Mouse (Mus musculus) liver, embryonic 14.5 days (tissue): ENCODE results near the gene Kifap3.

Experiments used
- CTCF ChIP-seq: IDR thresholded peaks from 2 replicates; pipeline ENCODE4 v1.5.1; 2016; ENCODE audit warnings: antibody characterized with exemption, low read depth, control low read depth
- EP300 ChIP-seq: IDR thresholded peaks from 2 replicates; pipeline ENCODE4 v1.6.1; 2016; ENCODE audit warnings: antibody characterized with exemption, low read depth

DNA sequence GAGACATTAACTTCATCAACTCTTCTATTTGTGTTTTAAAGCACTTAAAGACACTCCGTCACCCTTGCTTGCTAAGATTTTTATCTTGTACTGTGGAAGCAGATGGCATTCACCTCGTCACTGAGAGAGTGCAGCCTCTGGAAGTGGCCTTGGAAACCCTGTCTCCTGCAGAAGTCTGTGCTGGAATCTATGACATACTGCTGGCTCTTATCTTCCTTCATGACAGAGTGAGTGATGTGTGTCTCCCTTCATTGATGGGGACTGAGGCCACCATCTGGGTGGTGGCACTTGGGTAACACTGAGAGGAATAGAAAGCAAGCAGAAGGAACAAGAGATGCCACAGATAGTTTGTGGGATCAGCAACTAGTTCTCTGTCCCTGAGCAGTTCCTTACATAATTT, 155.2 kb downstream of the Kifap3 start:
- TF ChIP-seq EP300 = no peak
- no peak for TF ChIP-seq CTCF
